Mouse (Mus musculus) testis, adult 2 months (tissue): ENCODE measurements at regions not wholly inside any gene's neighbourhood (a gene's known extent, or its start where the extent isn't known, plus 50 kb on each side); places are given as distances from the start of the nearest gene placed in this dataset.

Experiments used
- CTCF ChIP-seq: fragments of 200-500 bp; IDR thresholded peaks from 2 replicates; pipeline ENCODE4 v1.5.1; 2012; ENCODE audit warnings: low read depth, mild to moderate bottlenecking, inconsistent platforms, low read length, moderate library complexity; ENCODE audit not compliant: control insufficient read depth, insufficient read depth, insufficient replicate concordance
- POLR2A ChIP-seq: fragments of 200-500 bp; IDR thresholded peaks from 2 replicates; pipeline ENCODE4 v1.6.1; 2012; ENCODE audit warnings: low read depth, mild to moderate bottlenecking, inconsistent platforms, low read length, moderate library complexity; ENCODE audit not compliant: control insufficient read depth

GRCm38 (mm10) chr11:24339061-24339460 lies 261.2 kb downstream of the Bcl11a start:
- no peak for TF ChIP-seq CTCF
- no peak for TF ChIP-seq POLR2A
